ENCODE assay signal across 27 mouse cellular contexts in genomic region chr3:135722104-135722503, GRCm38 (mm10). TPM values are rescaled to one million over a fixed set of nuclear protein-coding genes. Genes with fewer than 3 reads are reported as not detected.
DNase-seq lines count a peak whose midpoint lies in the region; ATAC-seq lines count a peak whose summit lies in the region.
"Had no signal": no experiment of that assay in that cellular context is flagged by ENCODE, and none has a peak within 500 bp of the region (broad histone marks: within the 10 kb centered on the region; RNA-seq: fewer than 3 reads in every experiment).

No protein-coding gene starts in this region.

- WGBS in liver, embryonic 12.5 days (ENCODE audit: insufficient replicate concordance): 84% methylated on average over 2 of the region's 2 CpGs
- 92% methylated on average over 2 of the region's 2 CpGs for WGBS in liver, embryonic 11.5 days

- peak overlapping the region; percentile 10; the same call in 1 of the 2 replicates for H3K27ac ChIP-seq in liver, embryonic 12.5 days
- no peak overlapping the region for H3K27ac ChIP-seq in liver, embryonic 11.5 days (ENCODE audit: low read depth, low read length)
- H3K27ac ChIP-seq: embryonic facial prominence, embryonic 13.5 days; embryonic facial prominence, embryonic 15.5 days; forebrain, embryonic 10.5 days; forebrain, embryonic 12.5 days had no signal

- no peak for DNase-seq in liver, embryonic 11.5 days (ENCODE audit: low spot score)
- peak; percentile 48 for DNase-seq in A20 (ENCODE audit: low read depth, low spot score)
- DNase-seq in CD4-positive helper T cell, adult 2 months (ENCODE audit: low read depth, low spot score): peak; percentile 40
- peak; percentile 52 for DNase-seq in induced T-regulatory cell, adult 2 months (ENCODE audit: low read depth)
- no peak for DNase-seq in lung, postnatal 25 days (ENCODE audit: low spot score)
- no peak for DNase-seq in frontal cortex, postnatal 36 days (ENCODE audit: low spot score in 2 of 2)
- DNase-seq: adrenal gland, adult 8-10 months; adrenal gland, postnatal 14 days; adrenal gland, postnatal 36 days; B cell, adult 2 months; cerebellum, adult 11-12 months; cerebellum, adult 2 months; cerebellum, adult 9-10 months; cerebellum, postnatal 10 days; cerebellum, postnatal 25 days; embryo, embryonic 11 days had no signal

- no peaks in the 10 kb centered on the region for H3K27me3 ChIP-seq in liver, embryonic 12.5 days (replicated peaks)
- H3K27me3 ChIP-seq in liver, embryonic 11.5 days (replicated peaks; ENCODE audit: control insufficient read depth, insufficient read depth, low read length): no peaks in the 10 kb centered on the region
- H3K27me3 ChIP-seq: embryonic facial prominence, embryonic 13.5 days; embryonic facial prominence, embryonic 15.5 days; forebrain, embryonic 12.5 days; Patski had no signal

- no peak overlapping the region for H3K4me2 ChIP-seq in liver, embryonic 12.5 days
- H3K4me2 ChIP-seq in liver, embryonic 11.5 days: no peak overlapping the region
- H3K4me2 ChIP-seq: embryonic facial prominence, embryonic 13.5 days; embryonic facial prominence, embryonic 15.5 days; forebrain, embryonic 12.5 days had no signal

- H3K36me3 ChIP-seq in liver, embryonic 12.5 days: no peaks in the 10 kb centered on the region
- H3K36me3 ChIP-seq in liver, embryonic 11.5 days (ENCODE audit: control insufficient read depth, insufficient read depth, low read length): no peaks in the 10 kb centered on the region
- H3K36me3 ChIP-seq: embryonic facial prominence, embryonic 13.5 days; embryonic facial prominence, embryonic 15.5 days; forebrain, embryonic 10.5 days; forebrain, embryonic 12.5 days; G1E had no signal

- peaks cover 51% of the 10 kb centered on the region for H3K4me1 ChIP-seq in liver, embryonic 12.5 days
- peaks cover 15% of the 10 kb centered on the region for H3K4me1 ChIP-seq in liver, embryonic 11.5 days (replicated peaks; ENCODE audit: control insufficient read depth, insufficient read depth, low read length)
- H3K4me1 ChIP-seq: embryonic facial prominence, embryonic 13.5 days; embryonic facial prominence, embryonic 15.5 days; forebrain, embryonic 10.5 days; forebrain, embryonic 12.5 days had no signal

- no peak overlapping the region for H3K4me3 ChIP-seq in liver, embryonic 12.5 days
- no peak overlapping the region for H3K4me3 ChIP-seq in liver, embryonic 11.5 days (ENCODE audit: low read depth, low read length)
- H3K4me3 ChIP-seq: embryonic facial prominence, embryonic 13.5 days; embryonic facial prominence, embryonic 15.5 days; erythroblast, embryonic 14.5 days; forebrain, embryonic 10.5 days; forebrain, embryonic 12.5 days had no signal

- no peak for ATAC-seq in liver, embryonic 12.5 days
- ATAC-seq in liver, embryonic 11.5 days (replicated peaks; ENCODE audit: low FRiP score): no peak
- ATAC-seq: activated CD4-positive, CD25-positive, alpha-beta regulatory T cell, adult 4 months; forebrain, embryonic 14.5 days; forebrain, embryonic 16.5 days; Patski had no signal

- H3K9me3 ChIP-seq in liver, embryonic 12.5 days (replicated peaks): no peaks in the 10 kb centered on the region
- no peaks in the 10 kb centered on the region for H3K9me3 ChIP-seq in liver, embryonic 11.5 days (ENCODE audit: control insufficient read depth, low read length)
- H3K9me3 ChIP-seq: embryonic facial prominence, embryonic 13.5 days; embryonic facial prominence, embryonic 15.5 days; forebrain, embryonic 10.5 days; forebrain, embryonic 12.5 days; G1E had no signal

- no peak overlapping the region for H3K9ac ChIP-seq in liver, embryonic 12.5 days
- no peak overlapping the region for H3K9ac ChIP-seq in liver, embryonic 11.5 days (ENCODE audit: low read depth, low read length)
- H3K9ac ChIP-seq: embryonic facial prominence, embryonic 13.5 days; embryonic facial prominence, embryonic 15.5 days; forebrain, embryonic 12.5 days had no signal

RNA-seq across cellular contexts. Expression of gene Nfkb1, which starts 30.8 kb away (rescaled TPM):
- 18.0 and 18.4 TPM in 2 replicates for polyA plus RNA-seq in liver, embryonic 12.5 days (2016; fragmentation: Nextera tagmentation; extraction: Ambion mirVana)
- polyA plus RNA-seq in liver, embryonic 11.5 days (2014; fragmentation: Nextera tagmentation; extraction: Ambion mirVana): 27.8 and 29.4 TPM in 2 replicates

Comparison
In these comparisons a context has a peak if more than half of its experiments do, and no peak if none do; other contexts are left out.
1. DNase-seq: peak in A20 (single experiment), CD4-positive helper T cell, adult 2 months (single experiment) and induced T-regulatory cell, adult 2 months (single experiment); none in liver, embryonic 11.5 days (single experiment), lung, postnatal 25 days (single experiment) and frontal cortex, postnatal 36 days (0 of 2).